Mouse (Mus musculus) monocyte, adult 5-6 weeks (primary cell): ENCODE results near the gene Hcls1. TPM values are rescaled to one million over a fixed set of nuclear protein-coding genes. Genes with fewer than 3 reads are reported as not detected.

Source experiments
- ATAC-seq: fragments of 153-309, 156-312 bp; replicated peaks from 2 replicates; pipeline ENCODE4 v1.8.0; 2017; ENCODE audit warnings: mild to moderate bottlenecking; ENCODE audit not compliant: low TSS enrichment, insufficient number of reproducible peaks, severe bottlenecking, poor library complexity, low FRiP score
- total RNA-seq: library from RNA; stranded (forward); fragments of 200-1000, 200-491, 200-594 nt; gene quantifications from 3 replicates; pipeline ENCODE4 v1.2.3, GENCODE M21; 2017

Gene Hcls1
- total RNA-seq, 1 experiment from 2014 or later = 720 TPM

DNA sequence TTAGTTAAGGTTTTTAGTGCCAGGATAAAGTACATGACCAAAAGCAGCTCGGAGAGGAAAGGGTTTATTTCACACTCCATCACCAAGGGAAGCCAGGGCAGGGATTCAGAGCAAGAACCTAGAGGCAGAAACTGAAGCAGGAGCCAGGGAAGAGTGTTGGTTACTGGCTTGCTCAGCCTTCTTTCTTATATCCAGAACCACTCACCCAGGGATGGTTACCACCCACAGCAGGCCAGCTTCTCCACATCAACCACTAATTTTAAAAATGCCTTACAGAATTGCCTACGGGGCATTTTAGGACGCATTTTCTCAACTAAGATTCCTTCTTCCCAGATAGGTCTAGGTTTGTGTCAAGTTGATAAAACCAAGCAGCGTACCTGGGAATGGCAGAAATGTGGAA is 28.6 kb downstream of the Hcls1 start:
- no peak for ATAC-seq

DNA sequence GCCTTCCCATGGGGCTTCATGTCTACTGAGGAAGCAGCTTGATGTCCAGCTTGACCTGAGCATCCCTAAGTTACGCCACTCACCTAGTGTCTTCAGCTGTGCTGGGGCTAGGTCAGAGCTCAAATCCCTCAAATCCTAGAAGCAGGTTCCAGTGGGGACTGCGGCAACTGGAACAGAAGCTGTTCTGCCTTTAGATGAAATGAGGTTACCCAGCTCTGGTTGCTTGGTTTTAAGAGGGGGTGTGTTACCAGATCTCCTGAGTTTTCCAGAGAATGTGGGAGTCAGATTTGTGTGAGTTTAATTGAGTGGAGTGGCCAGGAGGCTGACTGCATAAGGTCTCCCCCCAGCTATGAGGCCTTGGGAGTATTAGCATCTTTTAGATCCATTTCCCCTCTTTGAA is 44.3 kb downstream of the Hcls1 start:
- no peak for ATAC-seq

- ATAC-seq = no peak
Observed at GRCm38 (mm10) chr16:36983796-36984195, 49.0 kb downstream of the Hcls1 start.

GRCm38 (mm10) chr16:36985636-36986042 is 50.9 kb downstream of the Hcls1 start:
- ATAC-seq = peak; percentile 93

DNA sequence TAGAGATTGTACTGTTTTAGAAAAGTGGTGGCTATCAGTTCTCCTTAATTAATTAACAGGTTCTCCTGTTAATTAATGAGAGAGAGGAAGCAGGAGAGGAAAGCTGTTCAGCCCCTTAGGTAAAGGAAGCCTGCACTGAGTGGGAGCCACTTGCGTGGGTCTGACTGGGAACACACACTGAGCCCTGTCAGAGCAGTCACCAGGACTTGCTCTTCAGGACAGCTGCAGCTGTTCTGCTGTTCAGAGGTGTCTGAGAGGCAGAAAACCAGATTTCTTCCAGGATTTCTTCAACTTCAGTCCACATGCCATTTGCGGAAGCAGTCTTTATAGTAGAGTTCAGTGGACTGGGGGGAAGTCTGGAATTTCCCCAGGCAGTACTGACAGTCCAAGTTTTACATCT is 52.6 kb downstream of the Hcls1 start:
- no peak for ATAC-seq

DNA sequence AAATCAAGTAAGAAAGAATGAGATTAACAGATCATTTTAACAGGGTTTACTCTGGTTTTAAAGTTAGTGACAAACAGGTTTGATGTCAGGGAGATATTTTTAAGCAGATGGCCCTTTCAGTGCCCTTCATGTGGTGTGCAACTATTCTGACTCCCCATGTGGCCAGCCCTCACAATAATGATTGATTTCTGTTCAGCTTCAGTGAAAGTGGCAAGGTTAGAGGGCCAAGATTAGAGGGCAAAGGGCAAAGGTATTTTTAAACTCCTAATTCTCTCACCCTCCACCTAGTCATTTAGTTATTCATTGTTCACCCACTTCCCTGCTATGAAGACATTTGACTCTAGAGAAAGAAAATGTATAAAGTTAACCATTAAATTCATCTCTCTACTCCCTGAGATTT is 53.3 kb downstream of the Hcls1 start:
- ATAC-seq = no peak

GRCm38 (mm10) chr16:36989493-36989892 is 54.7 kb downstream of the Hcls1 start:
- ATAC-seq = 0 out of 2 replicates have a peak, but pooled peaks have one; percentile 8

DNA sequence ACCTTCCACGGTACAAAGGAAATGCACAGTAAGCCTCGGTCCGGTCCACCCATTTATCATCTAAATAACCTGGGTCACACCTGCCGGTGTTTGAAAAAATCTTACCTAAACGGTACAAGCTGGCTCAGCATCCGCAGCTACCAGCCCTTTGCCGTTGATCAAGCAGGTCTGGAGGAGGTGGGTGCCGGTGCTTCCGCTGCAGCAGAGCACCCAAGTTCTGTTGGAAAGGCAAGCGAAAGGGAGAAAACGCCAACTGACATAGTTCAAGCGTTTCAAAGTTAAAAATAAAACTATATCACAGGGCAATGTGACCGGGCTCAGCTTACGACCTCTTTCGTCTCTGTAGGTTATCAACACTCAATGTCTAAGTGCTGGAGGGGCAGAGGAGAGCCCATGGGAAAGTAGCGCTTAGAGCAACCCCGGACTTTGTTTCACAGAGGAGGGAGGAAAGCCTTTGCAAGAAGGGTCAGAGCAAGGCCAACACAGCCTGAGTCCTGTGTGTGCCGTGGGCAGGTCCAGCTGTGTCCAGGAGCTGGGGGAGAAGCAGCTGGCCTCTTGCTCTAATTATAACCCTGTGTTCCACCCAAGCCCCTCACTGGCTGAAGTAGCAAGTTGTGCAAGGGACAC is 55.3 kb downstream of the Hcls1 start, which contains the start of gene Fbxo40:
TSS of gene Fbxo40 (minus strand) at position 469 of the 627 bp plus-strand sequence.
- no peak for ATAC-seq

GRCm38 (mm10) chr16:36997650-36998049 is 62.9 kb downstream of the Hcls1 start:
- no peak for ATAC-seq

- no peak for ATAC-seq
Observed at GRCm38 (mm10) chr16:36999366-36999972, 64.7 kb downstream of the Hcls1 start.

- ATAC-seq = no peak
Observed at GRCm38 (mm10) chr16:37009262-37009661, 74.5 kb downstream of the Hcls1 start.

DNA sequence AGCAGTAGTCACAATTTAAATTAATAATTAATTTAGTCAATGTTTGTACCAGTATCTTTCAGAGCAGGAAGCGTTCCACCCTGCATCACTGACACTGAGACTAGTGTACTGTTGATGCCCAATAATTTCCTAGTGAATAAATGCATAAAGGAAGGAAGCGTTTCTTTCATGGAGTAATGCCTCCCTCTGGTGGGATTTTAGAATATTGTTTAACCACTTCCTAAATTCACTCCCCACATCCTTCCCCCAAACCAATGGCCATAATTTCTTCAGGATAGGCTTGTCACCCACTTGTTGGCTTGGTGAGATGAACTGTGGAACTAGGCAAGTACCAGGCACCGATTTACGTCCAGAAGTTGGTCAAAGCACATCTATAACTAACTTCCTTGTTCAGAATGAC is 75.6 kb downstream of the Hcls1 start:
- 0 out of 2 replicates have a peak, but pooled peaks have one; percentile 55 for ATAC-seq

DNA sequence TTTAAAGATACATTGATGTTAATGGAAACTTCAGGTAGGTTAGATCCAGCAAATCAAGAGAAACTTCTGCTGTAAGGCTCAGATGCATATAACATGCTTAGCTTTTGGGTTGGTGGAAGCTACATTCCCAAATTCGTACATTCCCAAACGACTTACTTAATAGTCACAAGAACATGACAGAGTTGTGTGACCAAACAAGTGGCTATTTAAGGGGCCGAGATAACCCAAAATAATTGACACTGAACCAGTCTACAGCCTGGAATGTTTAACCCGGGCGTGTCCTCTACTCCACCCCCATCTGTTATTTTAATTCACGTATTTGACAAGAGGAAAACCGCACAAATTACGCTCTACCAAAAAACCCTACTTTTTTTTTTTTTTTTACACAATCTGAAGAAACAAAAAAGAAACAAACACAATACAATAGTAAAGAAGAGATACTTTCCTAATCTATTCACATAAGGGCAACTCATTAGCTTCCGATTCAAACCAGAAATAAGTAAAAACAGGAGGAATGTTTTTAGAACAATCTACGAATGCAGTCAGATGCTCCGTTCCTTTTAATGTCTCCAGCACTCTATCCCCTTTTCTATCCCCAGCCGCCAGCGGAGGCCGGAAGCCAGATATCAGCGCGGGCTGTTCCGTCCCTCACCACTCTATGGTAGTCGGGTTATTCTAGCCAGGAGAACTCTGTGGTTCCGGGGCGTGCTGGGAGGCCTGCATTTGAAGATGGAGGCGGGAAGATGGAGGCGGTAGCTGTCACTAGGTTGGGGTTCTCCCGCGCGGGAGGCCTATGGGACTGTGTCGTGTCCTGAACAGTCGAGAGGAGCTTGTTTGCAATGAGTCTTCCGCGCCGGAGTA is 76.5 kb downstream of the Hcls1 start, which contains the start of gene Polq:
TSS of gene Polq (plus strand) at position 726 of the 861 bp plus-strand sequence.
- ATAC-seq = peak; percentile 100

- no peak for ATAC-seq
Observed at GRCm38 (mm10) chr16:37011922-37012289, 77.1 kb downstream of the Hcls1 start.

GRCm38 (mm10) chr16:37012336-37012735 is 77.6 kb downstream of the Hcls1 start:
- no peak for ATAC-seq

Other genes with a start within 250 kb of the Hcls1 start
- 2.0 to 2.3 TPM in 2 of 3 replicates, not detected in the other for gene Ildr1, start 241.0 kb upstream of the Hcls1 start, total RNA-seq
- 44.5 to 91.5 TPM (median 53.5 TPM) in 3 replicates for gene Slc15a2, start 150.0 kb upstream of the Hcls1 start, total RNA-seq
- 17.8 to 35.6 TPM (median 25.5 TPM) in 3 replicates for gene Iqcb1, start 106.6 kb upstream of the Hcls1 start, total RNA-seq
- gene Eaf2, start 60.0 kb upstream of the Hcls1 start, total RNA-seq = 11.5 to 14.9 TPM (median 13.4 TPM) in 3 replicates
- 24.1 to 52.5 TPM (median 27.2 TPM) in 3 replicates for gene Golgb1, start 59.8 kb upstream of the Hcls1 start, total RNA-seq
- gene Fbxo40, start 55.5 kb downstream of the Hcls1 start, total RNA-seq = 0.29 to 0.38 TPM in 2 of 3 replicates, not detected in the other
- gene Polq, start 76.8 kb downstream of the Hcls1 start, total RNA-seq = 2.6 to 9.0 TPM (median 4.5 TPM) in 3 replicates